Mouse (Mus musculus): ENCODE results near the gene 1700003F12Rik.

1700003F12Rik gene

GRCm38 (mm10) chr2:154538310-154538709 lies 8.6 kb upstream of the 1700003F12Rik start:
- CTCF ChIA-PET = interaction anchor here in 3 of 4 experiments (0.5 to 1.8 kb wide), 7 partner anchors 14 to 879 kb away, joined by 3 to 7 read pairs (median 4); no protein-coding TSS in a partner anchor
- POLR2A ChIA-PET = interaction anchor here in 2 of 4 experiments (0.5 to 28.3 kb wide), 13 partner anchors 3 to 113 kb away, joined by 3 to 479 read pairs (median 8); partner anchors contain the start of genes Actl10 (in 2 of the 2), 1700003F12Rik (in 1 of the 2), 4930519P11Rik (in 1 of the 2) and E2f1 (in 1 of the 2)

GRCm38 (mm10) chr2:154538710-154539109 lies 8.2 kb upstream of the 1700003F12Rik start:
- POLR2A ChIA-PET = interaction anchor here in 3 of 4 experiments (1.1 to 28.3 kb wide), 13 partner anchors 3 to 177 kb away, joined by 3 to 479 read pairs (median 10); partner anchors contain the start of genes Actl10 (in 3 of the 3), 1700003F12Rik (in 1 of the 3), E2f1 (in 1 of the 3) and Necab3 (in 1 of the 3)

GRCm38 (mm10) chr2:154539720-154540119 lies 7.2 kb upstream of the 1700003F12Rik start:
- POLR2A ChIA-PET = interaction anchor here (0.5 to 28.3 kb wide), 32 partner anchors 4 to 593 kb away, joined by 3 to 479 read pairs (median 4); partner anchors contain the start of genes Actl10 (in 3 of the 4), 1700003F12Rik (in 1 of the 4), E2f1 (in 1 of the 4) and Necab3 (in 1 of the 4)
- CTCF ChIA-PET = interaction anchor here (0.6 to 3.3 kb wide), 30 partner anchors 10 to 174 kb away, joined by 3 to 25 read pairs (median 4); partner anchors contain the start of genes Actl10 (in 2 of the 4), Pxmp4 (in 1 of the 4) and Snta1 (in 1 of the 4)

More at GRCm38 (mm10) chr2:154538710-154539109, 8.2 kb upstream of the 1700003F12Rik start:
- CTCF ChIA-PET = interaction anchor here in 3 of 4 experiments (0.5 to 2.4 kb wide), 10 partner anchors 10 to 127 kb away, joined by 3 to 9 read pairs (median 5); no protein-coding TSS in a partner anchor

- ChIA-PET POLR2A (interaction anchor here (0.7 to 28.3 kb wide), 23 partner anchors 4 to 169 kb away, joined by 3 to 479 read pairs (median 4); partner anchors contain the start of genes Actl10 (in 3 of the 4), 1700003F12Rik (in 1 of the 4), Cdk5rap1 (in 1 of the 4) and E2f1 (in 1 of the 4)), CTCF (interaction anchor here (0.6 to 3.3 kb wide), 7 partner anchors 8 to 446 kb away, joined by 3 to 15 read pairs (median 3); partner anchors contain the start of gene Actl10 (in 2 of the 4))
These were observed 5.3 kb upstream of the 1700003F12Rik start for GRCm38 (mm10) chr2:154541630-154542029.

GRCm38 (mm10) chr2:154543567-154544347 lies 3.1 kb upstream of the 1700003F12Rik start:
- ChIA-PET CTCF (interaction anchor here (0.5 to 2.1 kb wide), 7 partner anchors 8 to 243 kb away, joined by 3 to 6 read pairs (median 3); partner anchors contain the start of gene Actl10 (in 2 of the 4)), POLR2A (interaction anchor here (0.7 to 28.3 kb wide), 22 partner anchors 2 to 803 kb away, joined by 3 to 479 read pairs (median 4); partner anchors contain the start of genes Actl10 (in 2 of the 4), 1700003F12Rik (in 1 of the 4), E2f1 (in 1 of the 4) and Necab3 (in 1 of the 4))

- ChIA-PET CTCF (interaction anchor here in 3 of 4 experiments (0.5 to 5.2 kb wide), 7 partner anchors 8 to 242 kb away, joined by 3 to 25 read pairs (median 6); partner anchors contain the start of genes Raly (in 1 of the 3) and a (in 1 of the 3)), POLR2A (interaction anchor here in 2 of 4 experiments (0.5 to 28.3 kb wide), 15 partner anchors 10 to 524 kb away, joined by 3 to 479 read pairs (median 4); partner anchors contain the start of genes Cdk5rap1 (in 1 of the 2), E2f1 (in 1 of the 2), Necab3 (in 1 of the 2) and Snta1 (in 1 of the 2))
These were observed 1.8 kb downstream of the 1700003F12Rik start for GRCm38 (mm10) chr2:154548688-154549087.

GRCm38 (mm10) chr2:154549127-154549885 lies 2.4 kb downstream of the 1700003F12Rik start:
- ChIA-PET POLR2A (interaction anchor here (0.6 to 28.3 kb wide), 21 partner anchors 10 to 242 kb away, joined by 3 to 479 read pairs (median 4); partner anchors contain the start of genes 4930519P11Rik (in 1 of the 4), E2f1 (in 1 of the 4), Necab3 (in 1 of the 4) and Raly (in 1 of the 4)), CTCF (interaction anchor here in 2 of 4 experiments (0.5 to 5.2 kb wide), 5 partner anchors 9 to 242 kb away, joined by 3 to 25 read pairs (median 5); partner anchors contain the start of genes Raly (in 1 of the 2) and a (in 1 of the 2))

GRCm38 (mm10) chr2:154549886-154550189 lies 3.0 kb downstream of the 1700003F12Rik start:
- ChIA-PET POLR2A (interaction anchor here in 3 of 4 experiments (0.8 to 28.3 kb wide), 13 partner anchors 11 to 241 kb away, joined by 3 to 479 read pairs (median 4); partner anchors contain the start of genes 4930519P11Rik (in 1 of the 3), E2f1 (in 1 of the 3), Necab3 (in 1 of the 3) and Raly (in 1 of the 3)), CTCF (interaction anchor here in 2 of 4 experiments (1.0 to 5.2 kb wide), 4 partner anchors 10 to 43 kb away, joined by 3 to 25 read pairs (median 5); no protein-coding TSS in a partner anchor)

- POLR2A ChIA-PET = interaction anchor here (0.5 to 28.3 kb wide), 27 partner anchors 10 to 919 kb away, joined by 3 to 479 read pairs (median 5); partner anchors contain the start of genes 4930519P11Rik (in 2 of the 4), E2f1 (in 2 of the 4), Pxmp4 (in 2 of the 4) and Zfp341 (in 2 of the 4)
- CTCF ChIA-PET = interaction anchor here in 3 of 4 experiments (0.6 to 5.2 kb wide), 13 partner anchors 8 to 139 kb away, joined by 3 to 27 read pairs (median 9); no protein-coding TSS in a partner anchor
These were observed 4.1 kb downstream of the 1700003F12Rik start for GRCm38 (mm10) chr2:154550937-154551336.

GRCm38 (mm10) chr2:154551476-154551875 lies 4.6 kb downstream of the 1700003F12Rik start, which contains the start of gene Actl10:
TSS of gene Actl10 (plus strand) at chr2:154551776.
- ChIA-PET CTCF (interaction anchor here (1.0 to 5.2 kb wide), 25 partner anchors 8 to 162 kb away, joined by 3 to 27 read pairs (median 6); partner anchors contain the start of genes Pxmp4 (in 1 of the 4) and Zfp341 (in 1 of the 4)), POLR2A (interaction anchor here (0.8 to 28.3 kb wide), 38 partner anchors 8 to 187 kb away, joined by 3 to 479 read pairs (median 6); partner anchors contain the start of genes E2f1 (in 2 of the 4), Pxmp4 (in 2 of the 4), Snta1 (in 2 of the 4) and Zfp341 (in 2 of the 4))

- POLR2A ChIA-PET = interaction anchor here (0.6 to 28.3 kb wide), 58 partner anchors 9 to 1637 kb away, joined by 3 to 479 read pairs (median 4); partner anchors contain the start of genes E2f1 (in 2 of the 4), Pxmp4 (in 2 of the 4), Snta1 (in 2 of the 4) and Zfp341 (in 2 of the 4)
- CTCF ChIA-PET = interaction anchor here (0.5 to 5.2 kb wide), 46 partner anchors 9 to 202 kb away, joined by 3 to 27 read pairs (median 5); partner anchors contain the start of genes Pxmp4 (in 2 of the 4), Zfp341 (in 2 of the 4), 4930519P11Rik (in 1 of the 4) and E2f1 (in 1 of the 4)
These were observed 5.0 kb downstream of the 1700003F12Rik start for GRCm38 (mm10) chr2:154551927-154552326.

GRCm38 (mm10) chr2:154552424-154552907 lies 5.6 kb downstream of the 1700003F12Rik start:
- ChIA-PET CTCF (interaction anchor here (0.5 to 5.2 kb wide), 51 partner anchors 9 to 295 kb away, joined by 3 to 27 read pairs (median 5); partner anchors contain the start of genes Pxmp4 (in 2 of the 4), Zfp341 (in 2 of the 4), 4930519P11Rik (in 1 of the 4) and E2f1 (in 1 of the 4)), POLR2A (interaction anchor here (0.6 to 28.3 kb wide), 55 partner anchors 9 to 1638 kb away, joined by 3 to 479 read pairs (median 5); partner anchors contain the start of genes E2f1 (in 3 of the 4), Snta1 (in 2 of the 4), Zfp341 (in 2 of the 4) and 4930519P11Rik (in 1 of the 4))

GRCm38 (mm10) chr2:154555235-154555634 lies 8.3 kb downstream of the 1700003F12Rik start:
- ChIA-PET CTCF (interaction anchor here in 1 of 4 experiments (1.3 kb wide), 1 partner anchor 31 kb away, joined by 6 read pairs; no protein-coding TSS in a partner anchor), POLR2A (interaction anchor here in 3 of 4 experiments (0.6 to 28.3 kb wide), 12 partner anchors 9 to 182 kb away, joined by 3 to 479 read pairs (median 6); partner anchors contain the start of genes E2f1 (in 2 of the 3), 1700003F12Rik (in 1 of the 3), Actl10 (in 1 of the 3) and Cdk5rap1 (in 1 of the 3))

- ChIA-PET CTCF (interaction anchor here in 3 of 4 experiments (0.5 to 1.2 kb wide), 8 partner anchors 11 to 257 kb away, joined by 3 to 4 read pairs (median 3); partner anchors contain the start of gene Zfp341 (in 1 of the 3)), POLR2A (interaction anchor here (0.5 to 28.3 kb wide), 30 partner anchors 7 to 510 kb away, joined by 3 to 479 read pairs (median 4); partner anchors contain the start of genes E2f1 (in 2 of the 4), Snta1 (in 2 of the 4), 1700003F12Rik (in 1 of the 4) and 4930519P11Rik (in 1 of the 4))
These were observed 10.4 kb downstream of the 1700003F12Rik start for GRCm38 (mm10) chr2:154557184-154557832.

Measured in embryonic stem cell, embryonic (primary cell).